Mouse (Mus musculus) lung, embryonic 15.5 days (tissue): ENCODE data around the gene Wdr46. TPM values are rescaled to one million over a fixed set of nuclear protein-coding genes. Genes with fewer than 3 reads are reported as not detected.
"Not testable (repeated sequence)": the region's sequence is repeated elsewhere in the genome, so short reads cannot be mapped to it uniquely, and the experiment has no call there.

Experiments used
- ATAC-seq: fragments of 200-750 bp; cut with Nextera tagmentation; 2 replicates; pipeline ENCODE4 v1.8.0; 2017; ENCODE audit warnings: moderate number of reproducible peaks, borderline replicate concordance; ENCODE audit not compliant: low FRiP score, low TSS enrichment; ENCODE audit errors: extremely low read depth
- H3K27ac ChIP-seq: fragments of 300-500 bp; sonication (generic); 2 replicates; pipeline ENCODE4 v1.5.1; 2015; ENCODE audit warnings: moderate library complexity, mild to moderate bottlenecking, inconsistent platforms
- H3K27me3 ChIP-seq: fragments of 300-500 bp; sonication (generic); 2 replicates; pipeline ENCODE4 v1.6.1; 2015; ENCODE audit warnings: inconsistent platforms
- H3K36me3 ChIP-seq: fragments of 300-500 bp; sonication (generic); 2 replicates; pipeline ENCODE4 v1.6.1; 2015; ENCODE audit warnings: inconsistent platforms
- H3K4me1 ChIP-seq: fragments of 300-500 bp; sonication (generic); 2 replicates; pipeline ENCODE4 v1.6.1; 2015; ENCODE audit warnings: inconsistent platforms
- H3K4me2 ChIP-seq: fragments of 300-500 bp; sonication (generic); 2 replicates; pipeline ENCODE4 v1.6.1; 2015; ENCODE audit warnings: inconsistent platforms, mild to moderate bottlenecking, moderate library complexity
- H3K4me3 ChIP-seq: fragments of 300-500 bp; sonication (generic); 2 replicates; pipeline ENCODE4 v1.5.1; 2015; ENCODE audit warnings: mild to moderate bottlenecking, inconsistent platforms
- H3K9ac ChIP-seq: fragments of 300-500 bp; sonication (generic); 2 replicates; pipeline ENCODE4 v1.6.1; 2015; ENCODE audit warnings: inconsistent platforms
- H3K9me3 ChIP-seq: fragments of 300-500 bp; sonication (generic); 2 replicates; pipeline ENCODE4 v1.6.1; 2016; ENCODE audit warnings: inconsistent platforms
- WGBS: fragments of 180-500 bp; shearing (Covaris S2); methylation state at CpG from one replicate; pipeline ENCODE4 v1.1.7; 2015; 5-methylcytosine and 5-hydroxymethylcytosine counted together
- polyA plus RNA-seq: library from polyadenylated mRNA; unstranded; fragments of >200 nt; fragmentation: Nextera tagmentation; extraction: Ambion mirVana; gene quantifications from 2 replicates; pipeline ENCODE4 v1.2.1, GENCODE M21; 2015

The Wdr46 gene
- polyA plus RNA-seq, result 33.1 and 34.2 TPM in 2 replicates

GRCm38 (mm10) chr17:33940206-33940805 lies at the start of gene Wdr46, which contains the start of gene Pfdn6:
Gene Wdr46 (plus strand): TSS chr17:33940660.
Gene Pfdn6 (minus strand): TSS chr17:33940343.
- WGBS, result under 1% methylated on average over 36 of the region's 36 CpGs
- peak; percentile 87 for ATAC-seq
- Histone ChIP-seq H3K4me1 (peaks cover 21% of the 10 kb centered on the region), H3K9me3 (no peaks in the 10 kb centered on the region), H3K9ac (peak within 1 kb of the TSS; percentile 78), H3K4me2 (peak within 1 kb of the TSS; percentile 94), H3K27me3 (no peaks in the 10 kb centered on the region), H3K4me3 (peak within 1 kb of the TSS; percentile 93), H3K27ac (no peak within 1 kb of the TSS; the same call in 1 of the 2 replicates), H3K36me3 (peaks cover 41% of the 10 kb centered on the region; the same call in 1 of the 2 replicates)

DNA sequence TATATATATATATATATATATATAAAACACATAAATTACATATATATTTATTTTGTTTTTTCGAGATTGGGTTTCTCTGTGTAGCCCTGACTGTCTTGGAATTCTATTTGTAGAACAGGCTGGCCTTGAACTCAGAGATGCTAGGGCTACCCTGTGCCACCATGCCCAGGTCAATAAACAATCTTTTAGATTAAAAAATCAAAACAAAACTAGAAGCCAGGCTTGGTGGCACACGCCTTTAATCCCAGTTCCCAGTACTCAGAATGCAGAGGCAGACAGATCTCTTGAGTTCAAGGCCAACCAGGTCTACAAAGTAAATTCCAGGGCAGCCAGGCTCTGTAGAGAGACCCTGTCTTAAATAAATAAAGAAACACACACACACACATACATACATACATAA lies 49.1 kb upstream of the Wdr46 start:
- WGBS, result 40% methylated on average over 2 of the region's 2 CpGs
- Histone ChIP-seq H3K9me3 (no peaks in the 10 kb centered on the region), H3K4me1 (peaks cover 17% of the 10 kb centered on the region; the same call in 1 of the 2 replicates), H3K9ac (no peak overlapping the region), H3K36me3 (no peaks in the 10 kb centered on the region; the same call in 1 of the 2 replicates), H3K27me3 (no peaks in the 10 kb centered on the region), H3K27ac (no peak overlapping the region), H3K4me2 (no peak overlapping the region), H3K4me3 (no peak overlapping the region)
- no peak for ATAC-seq

- H3K27ac ChIP-seq, H3K9me3 ChIP-seq, H3K36me3 ChIP-seq, H3K9ac ChIP-seq, H3K4me3 ChIP-seq, ATAC-seq, H3K27me3 ChIP-seq, H3K4me2 ChIP-seq: not testable (repeated sequence)
- peaks cover 17% of the 10 kb centered on the region; the same call in 1 of the 2 replicates for H3K4me1 ChIP-seq
- 69% methylated on average over 6 of the region's 6 CpGs for WGBS
These were observed 48.6 kb upstream of the Wdr46 start for GRCm38 (mm10) chr17:33891892-33892291.

DNA sequence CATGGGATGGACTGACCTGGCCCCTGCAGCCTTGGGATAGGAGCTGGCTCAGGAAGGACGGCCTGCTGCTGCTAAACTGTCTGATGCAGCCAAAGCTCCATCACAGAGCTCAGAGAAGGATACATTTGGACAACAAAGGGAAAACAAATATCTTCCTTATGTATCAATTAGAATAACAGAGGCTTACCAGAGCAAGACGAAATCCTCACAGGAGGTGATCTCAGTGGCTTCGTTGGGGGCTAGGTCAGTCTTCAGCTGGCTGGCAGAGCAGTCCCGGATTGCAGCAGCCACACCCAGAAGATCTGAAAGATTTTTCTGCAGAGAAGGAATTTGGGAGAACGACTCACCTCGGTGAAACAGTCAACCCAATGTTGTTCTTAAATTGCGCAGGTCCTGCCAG lies 48.0 kb upstream of the Wdr46 start:
- no peak overlapping the region for H3K4me2 ChIP-seq
- no peak for ATAC-seq
- H3K4me1 ChIP-seq, result peaks cover 17% of the 10 kb centered on the region; the same call in 1 of the 2 replicates
- no peaks in the 10 kb centered on the region for H3K9me3 ChIP-seq
- no peaks in the 10 kb centered on the region for H3K36me3 ChIP-seq
- 27% methylated on average over 7 of the region's 7 CpGs for WGBS
- no peak overlapping the region for H3K27ac ChIP-seq
- no peak overlapping the region for H3K4me3 ChIP-seq
- H3K9ac ChIP-seq, result no peak overlapping the region
- no peaks in the 10 kb centered on the region for H3K27me3 ChIP-seq

DNA sequence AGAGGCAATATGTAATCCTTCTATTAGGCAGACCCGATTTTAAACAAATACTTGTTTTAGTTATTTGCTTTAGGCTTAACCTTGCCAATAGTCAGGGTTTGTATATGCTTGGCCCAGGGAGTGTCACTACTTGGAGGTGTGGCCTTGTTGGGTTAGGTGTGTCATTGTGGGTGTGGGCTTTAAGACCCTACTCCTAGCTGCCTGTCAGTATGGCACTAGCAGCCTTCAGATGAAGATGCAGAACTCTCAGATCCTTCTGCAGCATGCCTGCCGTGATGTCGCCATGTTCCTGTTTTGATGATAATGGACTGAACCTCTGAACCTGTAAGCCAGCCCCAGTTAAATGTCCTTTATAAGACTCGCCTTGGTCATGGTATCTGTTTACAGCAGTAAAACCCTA lies 47.4 kb upstream of the Wdr46 start:
- not testable (repeated sequence) for H3K27me3 ChIP-seq, H3K4me3 ChIP-seq, H3K9me3 ChIP-seq, H3K36me3 ChIP-seq, H3K4me2 ChIP-seq, ATAC-seq, H3K27ac ChIP-seq, H3K9ac ChIP-seq
- peaks cover 13% of the 10 kb centered on the region; the same call in 1 of the 2 replicates for H3K4me1 ChIP-seq
- 66% methylated on average over 4 of the region's 4 CpGs for WGBS

- Histone ChIP-seq H3K4me2 (no peak overlapping the region), H3K27ac (no peak overlapping the region), H3K9ac (no peak overlapping the region), H3K36me3 (no peaks in the 10 kb centered on the region), H3K9me3 (no peaks in the 10 kb centered on the region), H3K27me3 (no peaks in the 10 kb centered on the region), H3K4me3 (no peak overlapping the region), H3K4me1 (no peaks in the 10 kb centered on the region)
- no peak for ATAC-seq
- 38% methylated on average over 6 of the region's 6 CpGs for WGBS
These were observed 43.2 kb upstream of the Wdr46 start for GRCm38 (mm10) chr17:33897114-33897794.

- not testable (repeated sequence) for H3K27me3 ChIP-seq, H3K4me2 ChIP-seq, H3K4me3 ChIP-seq, H3K9ac ChIP-seq, H3K9me3 ChIP-seq, H3K27ac ChIP-seq, H3K36me3 ChIP-seq, H3K4me1 ChIP-seq, ATAC-seq
- 80% methylated on average over 4 of the region's 4 CpGs for WGBS
These were observed 42.3 kb upstream of the Wdr46 start for GRCm38 (mm10) chr17:33898193-33898592.

- WGBS, result 71% methylated on average over 4 of the region's 4 CpGs
- H3K9ac ChIP-seq, result no peak overlapping the region
These were observed 40.8 kb upstream of the Wdr46 start for GRCm38 (mm10) chr17:33899642-33900041.

GRCm38 (mm10) chr17:33900281-33900988 lies 40.0 kb upstream of the Wdr46 start:
- 55% methylated on average over 7 of the region's 7 CpGs for WGBS
- H3K27ac ChIP-seq, result no peak overlapping the region
- no peaks in the 10 kb centered on the region for H3K4me1 ChIP-seq
- no peak overlapping the region for H3K4me2 ChIP-seq
- H3K9me3 ChIP-seq, result no peaks in the 10 kb centered on the region
- no peaks in the 10 kb centered on the region for H3K36me3 ChIP-seq
- H3K4me3 ChIP-seq, result no peak overlapping the region
- no peak overlapping the region for H3K9ac ChIP-seq
- H3K27me3 ChIP-seq, result no peaks in the 10 kb centered on the region
- ATAC-seq, result no peak

More at GRCm38 (mm10) chr17:33899642-33900041, 40.8 kb upstream of the Wdr46 start:
- H3K9me3 ChIP-seq, result no peaks in the 10 kb centered on the region
- no peaks in the 10 kb centered on the region for H3K36me3 ChIP-seq
- no peak for ATAC-seq
- H3K27ac ChIP-seq, result no peak overlapping the region
- no peaks in the 10 kb centered on the region for H3K27me3 ChIP-seq
- no peak overlapping the region for H3K4me3 ChIP-seq
- no peak overlapping the region for H3K4me2 ChIP-seq
- no peaks in the 10 kb centered on the region for H3K4me1 ChIP-seq

- no peak overlapping the region for H3K27ac ChIP-seq
- H3K4me1 ChIP-seq, result no peaks in the 10 kb centered on the region
- ATAC-seq, result no peak
- no peaks in the 10 kb centered on the region for H3K36me3 ChIP-seq
- H3K27me3 ChIP-seq, result no peaks in the 10 kb centered on the region
- H3K4me3 ChIP-seq, result no peak overlapping the region
- no peaks in the 10 kb centered on the region for H3K9me3 ChIP-seq
- WGBS, result 77% methylated on average over 4 of the region's 4 CpGs
- H3K4me2 ChIP-seq, result no peak overlapping the region
- H3K9ac ChIP-seq, result no peak overlapping the region
These were observed 39.5 kb upstream of the Wdr46 start for GRCm38 (mm10) chr17:33900989-33901314.

DNA sequence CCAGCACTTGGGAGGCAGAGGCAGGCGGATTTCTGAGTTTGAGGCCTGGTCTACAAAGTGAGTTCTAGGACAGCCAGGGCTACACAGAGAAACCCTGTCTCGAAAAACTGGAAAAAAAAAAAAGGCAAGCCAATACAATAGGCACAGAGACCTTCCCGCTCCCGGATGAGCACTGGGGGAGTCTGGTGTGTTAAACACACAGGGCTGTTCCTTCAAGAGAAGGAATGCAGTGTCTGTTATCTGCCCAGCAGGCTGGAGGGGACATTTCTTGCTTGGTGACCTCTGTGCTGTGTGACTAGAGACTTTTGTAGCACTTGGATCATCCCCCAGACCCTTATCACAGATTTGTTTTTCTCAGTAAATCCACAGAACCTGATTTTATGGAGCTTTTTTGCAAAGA lies 38.8 kb upstream of the Wdr46 start:
- 68% methylated on average over 4 of the region's 4 CpGs for whole genome bisulfite sequencing
- H3K4me2 ChIP-seq, result no peak overlapping the region
- H3K9me3 ChIP-seq, result no peaks in the 10 kb centered on the region
- H3K4me1 ChIP-seq, result no peaks in the 10 kb centered on the region
- no peak overlapping the region for H3K27ac ChIP-seq
- ATAC-seq, result no peak
- no peak overlapping the region for H3K4me3 ChIP-seq
- no peaks in the 10 kb centered on the region for H3K36me3 ChIP-seq
- H3K27me3 ChIP-seq, result no peaks in the 10 kb centered on the region
- H3K9ac ChIP-seq, result no peak overlapping the region

- Histone ChIP-seq H3K4me3 (no peak overlapping the region), H3K27ac (no peak overlapping the region), H3K36me3 (no peaks in the 10 kb centered on the region), H3K9ac (no peak overlapping the region), H3K9me3 (no peaks in the 10 kb centered on the region), H3K4me1 (no peaks in the 10 kb centered on the region), H3K27me3 (no peaks in the 10 kb centered on the region), H3K4me2 (no peak overlapping the region)
- ATAC-seq, result no peak
- WGBS, result 57% methylated on average over 4 of the region's 4 CpGs
These were observed 38.4 kb upstream of the Wdr46 start for GRCm38 (mm10) chr17:33902079-33902478.
